Mouse (Mus musculus) frontal cortex, adult 2 months (tissue): ENCODE measurements at regions not wholly inside any gene's neighbourhood (a gene's known extent, or its start where the extent isn't known, plus 50 kb on each side); places are given as distances from the start of the nearest gene placed in this dataset.

ENCODE experiments used
- DNase-seq, 2 experiments: peaks; one replicate each; pipeline ENCODE4 v3.0.0; 2022; ENCODE audit warnings: low spot score in 1 of 2; ENCODE audit errors: extremely low spot score in 1 of 2

DNA sequence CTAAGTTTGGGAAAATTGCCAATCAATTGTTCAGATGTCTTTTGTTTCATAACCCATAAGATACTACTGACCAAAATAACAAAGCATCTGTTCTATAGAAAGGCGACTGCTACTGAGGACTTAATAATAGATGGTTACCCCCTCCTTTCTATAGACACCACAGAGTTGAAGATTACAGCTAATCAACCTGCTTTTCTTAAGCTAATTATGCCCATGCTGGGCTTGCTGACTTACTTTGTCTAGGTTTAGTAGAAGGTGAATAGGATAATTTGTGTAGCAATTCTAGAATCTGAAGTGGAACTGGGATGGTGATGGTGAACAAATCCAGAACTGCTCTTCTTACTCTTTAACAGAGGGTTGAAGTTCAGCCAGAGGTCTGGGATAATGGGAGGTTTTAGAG lies 53.8 kb upstream of the Tbx18 start:
- DNase-seq: no peak

DNA sequence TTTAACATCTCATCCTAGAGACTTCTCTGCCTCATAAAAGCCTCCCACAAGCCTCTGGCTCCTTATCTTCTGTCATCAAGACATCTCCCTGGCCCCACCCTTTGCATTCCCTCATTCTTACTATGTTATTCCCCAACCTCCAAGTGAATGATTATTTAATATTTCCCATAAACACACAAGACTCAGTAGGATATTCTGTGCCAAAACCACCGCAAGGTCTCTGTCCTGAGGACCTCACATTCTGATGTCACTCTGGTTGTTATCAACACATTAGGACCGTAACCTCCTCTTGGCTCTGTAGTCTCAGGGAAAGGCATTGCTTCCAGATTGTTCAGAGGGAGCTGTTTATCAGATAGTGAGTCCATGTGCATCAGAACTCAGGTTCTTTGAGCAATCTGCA lies 80.7 kb upstream of the Tbx18 start:
- no peak for DNase-seq

DNA sequence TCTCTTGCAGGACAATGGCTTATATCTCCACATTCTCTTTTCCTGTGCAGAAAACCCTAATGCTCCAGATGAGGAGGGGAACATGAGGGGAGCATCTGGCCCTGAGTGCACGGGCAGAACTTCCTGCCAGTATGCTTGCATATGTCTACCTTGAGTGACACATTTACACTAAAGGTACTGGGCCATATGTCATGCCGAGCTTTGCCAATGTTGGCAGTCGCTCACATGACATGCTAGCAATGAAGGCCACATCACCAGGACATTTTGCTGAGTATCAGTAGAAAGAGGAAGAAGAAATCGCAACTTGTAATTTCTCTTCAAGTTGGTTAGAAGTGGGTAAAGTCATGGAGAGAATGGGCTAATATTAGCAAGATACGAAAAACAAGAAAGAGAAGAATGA lies 91.2 kb upstream of the Tbx18 start:
- no peak for DNase-seq

DNA sequence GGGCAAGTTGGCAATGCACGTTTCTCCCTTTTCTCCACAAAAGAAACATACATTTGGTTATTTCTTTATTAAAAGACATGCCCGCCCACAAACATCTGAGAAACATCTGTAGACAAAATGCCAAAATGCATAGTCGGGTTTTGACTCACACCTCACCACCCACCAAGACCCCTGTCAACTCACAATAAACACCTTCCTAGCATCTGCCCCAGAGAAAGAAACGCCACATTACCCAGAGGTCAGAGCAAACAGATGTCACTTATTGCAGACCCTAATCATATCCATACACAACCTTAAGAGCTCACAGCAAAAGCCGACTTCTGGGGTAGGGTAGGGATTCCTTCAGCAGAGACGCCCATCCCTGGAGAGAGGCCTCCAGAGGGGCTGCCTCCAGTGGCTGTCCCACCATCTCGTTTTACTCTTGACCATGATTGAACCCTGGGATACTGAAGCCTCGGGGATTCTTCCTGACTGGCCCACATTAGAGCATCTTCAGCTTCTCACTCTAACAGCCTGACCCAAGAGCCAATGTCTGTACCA lies 93.7 kb upstream of the Tbx18 start:
- no peak for DNase-seq

DNA sequence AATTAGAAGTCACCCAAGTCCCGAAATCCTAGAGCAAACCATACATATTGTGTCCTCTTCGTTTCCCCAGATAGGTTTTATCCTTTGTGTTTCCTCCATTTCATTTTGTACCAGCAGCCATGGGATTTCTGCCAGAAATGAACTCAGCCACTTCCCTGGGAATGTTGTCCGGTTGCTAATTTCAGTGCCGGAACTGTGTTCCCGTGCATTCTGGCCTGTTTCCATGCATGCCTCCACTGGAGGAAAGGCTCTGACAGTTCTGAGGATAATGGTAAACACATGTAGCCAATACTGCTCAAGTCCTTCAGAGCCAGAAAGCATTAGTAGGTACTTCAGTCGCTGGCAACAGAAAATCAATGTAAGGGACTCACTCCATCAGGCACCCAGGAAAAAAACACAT lies 112.8 kb upstream of the Tbx18 start:
- DNase-seq: peak in 1 of 2 experiments; percentile 4

DNA sequence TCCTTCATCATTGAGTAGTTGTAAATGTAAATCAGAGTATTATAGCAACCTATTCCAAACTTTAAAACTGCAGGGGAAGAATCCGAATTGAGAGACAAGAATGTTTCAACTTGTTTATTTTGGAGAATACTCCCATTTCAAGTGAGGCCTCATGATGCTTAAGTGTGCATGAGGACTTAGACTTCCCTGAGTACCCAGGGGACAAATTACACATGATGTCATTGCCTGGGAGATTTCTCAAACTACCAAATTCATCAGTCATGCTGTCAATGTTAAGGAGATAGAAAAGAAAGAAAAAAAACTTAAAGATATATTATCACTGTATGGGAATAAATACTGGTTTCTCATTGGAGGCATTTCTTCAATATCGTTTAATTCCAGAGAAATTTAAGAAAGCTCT lies 113.4 kb upstream of the Tbx18 start:
- no peak for DNase-seq

DNA sequence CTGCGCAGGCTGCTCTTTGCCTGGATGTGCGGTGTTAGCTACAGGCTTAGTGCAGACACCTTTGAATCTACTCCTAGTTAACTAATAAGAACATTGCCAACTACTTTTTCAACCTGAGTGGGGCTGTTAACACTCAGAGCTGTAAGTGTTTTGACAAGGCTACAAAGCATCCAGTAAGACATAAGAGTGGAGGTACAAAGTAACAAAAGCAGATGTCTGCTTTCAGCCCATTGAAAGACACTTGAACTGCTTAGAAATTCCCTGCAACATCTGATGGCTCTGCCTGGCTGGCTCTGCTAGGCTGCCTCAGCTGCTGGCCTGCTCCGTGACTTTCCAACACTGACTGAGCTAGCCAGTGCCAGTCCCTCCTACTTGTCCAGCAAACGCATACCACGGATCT lies 117.8 kb upstream of the Tbx18 start:
- no peak for DNase-seq

DNA sequence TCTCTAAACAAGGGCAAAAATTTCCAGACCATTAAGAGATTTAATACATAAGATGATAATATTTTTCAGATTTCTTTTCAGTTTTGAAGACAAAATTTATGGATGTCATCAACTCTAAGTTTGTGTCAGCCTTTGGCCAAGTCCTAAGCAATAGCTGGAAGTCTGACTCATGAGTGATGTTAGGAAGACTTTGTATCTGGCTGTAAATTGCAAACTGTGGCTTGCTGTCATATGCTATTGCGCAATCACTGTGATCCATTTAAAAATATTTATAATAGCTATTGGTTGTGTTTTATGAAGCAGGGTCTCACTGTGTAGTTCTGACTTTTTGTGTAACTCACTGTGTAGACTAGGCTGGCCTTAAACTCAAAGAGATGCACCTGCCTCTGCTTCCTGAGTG lies 119.1 kb upstream of the Tbx18 start:
- no peak for DNase-seq

DNA sequence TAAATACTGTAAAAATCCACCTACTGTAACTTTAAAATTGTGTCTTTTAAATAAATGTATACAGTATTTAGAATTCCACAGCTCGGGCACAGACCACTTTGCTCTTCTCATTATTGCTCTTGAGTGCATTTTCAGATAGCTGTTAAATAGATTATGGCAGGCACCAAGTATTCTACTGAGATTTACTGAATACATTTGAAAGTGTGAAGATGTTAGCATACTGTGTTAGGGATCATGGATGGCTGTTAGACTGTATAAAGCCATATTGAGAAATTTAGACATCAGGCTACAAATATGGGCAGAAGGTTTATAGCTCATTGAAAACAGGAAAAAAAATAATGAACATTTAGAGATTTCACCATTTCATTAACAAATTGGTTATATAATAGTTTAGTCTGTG lies 130.5 kb upstream of the Tbx18 start:
- no peak for DNase-seq

DNA sequence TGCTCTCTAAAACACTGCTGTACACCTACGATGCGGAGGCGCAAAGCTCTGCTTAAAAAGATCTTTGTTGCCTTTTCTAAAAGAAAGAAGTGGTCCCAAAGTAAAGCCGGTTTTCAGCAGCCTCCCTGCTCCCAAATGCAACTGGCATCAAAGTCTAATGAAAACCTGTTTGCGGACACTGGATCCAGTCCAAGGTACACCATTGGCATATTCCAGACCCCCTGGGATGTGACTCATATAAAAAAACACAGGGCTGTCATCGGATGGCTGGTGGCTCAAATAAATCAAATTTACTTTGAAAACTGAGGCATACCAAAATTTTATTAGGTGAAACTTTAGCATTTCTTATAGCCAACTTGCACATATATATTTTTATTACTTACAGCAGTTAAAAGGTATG lies 134.2 kb upstream of the Tbx18 start:
- no peak for DNase-seq

DNA sequence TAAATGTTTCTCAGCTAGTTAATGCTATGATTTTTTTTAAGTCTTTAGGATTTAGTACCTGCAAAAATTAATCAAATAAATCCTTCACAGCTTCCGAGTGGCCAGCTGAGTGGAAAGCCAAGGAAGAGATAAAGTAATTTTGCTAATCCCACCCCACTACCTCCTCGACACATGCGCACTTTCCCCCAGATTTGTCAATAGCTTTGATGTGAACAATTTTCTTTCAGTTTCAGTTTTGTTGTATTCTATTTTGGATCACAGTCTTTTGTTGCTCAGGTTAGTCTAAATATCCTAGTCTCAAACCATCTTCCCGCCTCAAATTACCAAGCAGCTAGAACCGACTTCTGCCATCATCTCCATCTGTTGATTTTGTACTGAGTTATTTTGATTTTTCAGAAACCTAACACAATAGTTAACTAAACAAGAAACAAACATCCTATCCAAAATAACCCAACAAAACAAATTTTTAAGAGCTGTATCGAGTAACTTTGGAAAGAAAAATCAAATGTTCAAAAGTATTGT lies 141.4 kb upstream of the Tbx18 start:
- DNase-seq: no peak

DNA sequence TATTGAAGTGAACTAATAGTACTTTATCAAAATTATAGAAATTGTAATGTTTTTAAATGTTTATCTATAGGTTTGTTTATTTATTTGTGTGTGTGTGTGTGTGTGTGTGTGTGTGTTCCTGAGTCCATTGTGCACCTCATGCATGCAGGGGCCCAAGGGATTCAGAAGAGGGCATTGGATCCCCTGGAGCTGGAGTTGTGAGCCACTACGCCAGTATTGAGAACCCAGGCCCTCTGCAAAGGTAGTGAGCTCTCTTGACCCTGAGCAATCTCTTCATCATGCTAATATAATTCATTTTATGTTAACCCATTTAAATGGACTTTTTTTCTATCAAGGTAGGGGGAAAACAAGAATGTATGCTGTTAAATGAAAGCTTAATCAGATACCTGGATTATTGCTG lies 151.5 kb upstream of the Tbx18 start:
- DNase-seq: no peak

DNA sequence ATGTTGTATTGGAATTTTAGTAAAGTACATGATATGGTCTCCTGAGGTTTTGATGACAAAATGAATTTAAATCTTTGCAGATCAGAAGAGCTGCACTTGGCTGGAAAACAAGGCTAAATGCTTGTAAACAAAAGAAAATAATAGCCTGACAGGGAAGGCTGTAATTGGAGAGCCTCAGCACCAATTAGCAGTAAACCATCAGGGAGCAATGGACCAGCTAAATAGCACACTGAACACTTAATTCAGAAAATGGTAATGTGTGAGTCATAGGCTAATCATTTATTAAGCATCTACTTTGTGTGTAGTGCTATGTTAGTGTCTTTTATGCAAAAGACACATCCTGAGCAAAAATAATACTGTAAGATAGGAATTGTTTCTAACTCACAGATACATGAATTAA lies 152.0 kb upstream of the Tbx18 start:
- DNase-seq: no peak

DNA sequence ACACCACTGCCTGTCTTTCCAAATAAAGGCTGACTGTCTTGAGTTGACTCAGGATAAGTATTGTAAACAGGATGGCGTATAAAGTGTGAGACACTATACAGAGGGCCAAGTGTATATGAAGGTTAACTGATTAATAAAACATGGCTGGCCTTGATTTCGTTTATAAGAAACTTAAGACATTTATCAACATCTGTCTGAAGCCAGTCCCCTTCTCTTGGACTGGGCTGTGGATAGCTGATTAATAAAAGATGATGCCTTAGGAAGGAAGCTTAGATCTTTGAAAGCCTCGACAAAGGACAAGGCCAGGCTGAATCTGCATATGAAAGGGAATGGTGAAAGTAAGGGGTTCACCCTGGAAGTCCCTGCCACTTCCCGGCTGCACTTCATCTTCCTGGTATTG lies 163.0 kb upstream of the Tbx18 start:
- no peak for DNase-seq

DNA sequence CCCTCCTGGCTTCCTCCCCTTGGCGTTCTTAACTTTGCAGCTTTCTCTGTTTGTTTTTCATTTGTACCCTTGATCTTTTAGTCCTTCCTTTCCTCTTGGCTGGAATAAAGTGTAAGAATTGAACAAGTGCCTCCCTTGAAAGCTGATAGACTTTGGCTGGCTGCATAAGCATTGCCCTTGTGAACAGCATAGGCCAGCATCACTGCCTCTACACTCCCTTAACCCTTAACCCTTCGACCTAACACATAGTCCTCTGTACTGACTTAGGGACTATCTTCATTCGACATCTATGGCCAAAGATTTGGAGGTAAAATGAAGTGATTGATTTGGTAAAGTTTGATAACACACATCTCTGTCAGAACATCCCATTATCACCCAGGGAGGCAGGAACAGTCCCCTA lies 163.5 kb upstream of the Tbx18 start:
- no peak for DNase-seq

DNA sequence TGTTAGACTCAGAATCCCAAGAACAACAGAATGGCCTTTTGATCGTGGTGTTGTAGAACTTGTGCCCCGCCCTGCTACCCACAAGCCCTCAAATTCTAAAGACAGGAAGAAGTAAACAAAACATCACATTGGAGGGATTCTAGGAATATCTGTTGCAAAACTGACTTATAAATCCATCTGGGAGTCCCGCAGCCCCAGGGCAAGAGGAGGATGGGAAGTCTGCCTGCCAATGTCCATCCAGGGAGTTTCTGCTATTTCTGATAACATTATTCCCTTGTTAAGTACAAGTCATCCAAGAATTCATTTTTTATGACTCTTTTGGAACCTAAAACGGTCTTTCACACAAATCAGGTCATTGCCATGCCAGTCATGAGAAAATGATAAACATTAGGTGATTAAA lies 164.5 kb upstream of the Tbx18 start:
- DNase-seq: no peak

DNA sequence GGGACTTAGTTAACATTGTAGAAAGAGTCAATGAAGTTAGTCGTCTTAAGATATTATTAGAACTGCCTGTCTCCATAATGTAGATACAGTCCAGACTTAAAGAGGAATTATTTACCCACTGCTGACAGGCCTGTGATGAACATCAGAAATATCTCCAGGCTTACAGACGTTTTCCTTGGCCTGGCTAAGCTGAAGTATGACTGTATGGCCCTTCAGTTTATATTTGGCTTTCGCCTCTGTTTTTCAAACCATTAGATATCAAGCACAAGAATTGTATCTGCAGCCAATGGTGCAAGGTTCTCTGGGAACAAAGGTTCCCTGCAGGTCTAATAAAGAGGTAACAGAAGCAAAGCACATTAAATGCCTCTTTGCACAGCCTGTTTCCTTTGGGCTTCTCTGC lies 166.3 kb upstream of the Tbx18 start:
- DNase-seq: no peak

DNA sequence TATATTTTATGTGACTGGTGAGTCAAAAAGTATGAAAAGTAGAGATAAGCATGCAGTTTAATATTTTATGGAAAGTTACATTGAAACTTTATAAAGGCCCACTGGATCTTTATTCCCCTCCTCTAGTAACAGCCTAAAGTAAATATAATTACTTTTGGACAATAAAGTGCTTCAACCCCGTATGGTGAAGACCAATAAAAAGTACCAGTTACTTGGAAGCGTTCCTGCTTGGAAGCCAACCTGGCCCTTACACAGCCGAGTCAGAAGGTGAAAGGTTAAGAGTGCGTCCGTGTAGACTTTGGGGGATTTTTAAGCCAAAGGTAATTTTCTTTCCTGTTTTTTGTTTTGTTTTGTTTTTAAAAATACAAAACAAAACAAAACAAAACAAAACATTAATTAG lies 168.3 kb upstream of the Tbx18 start:
- no peak for DNase-seq

DNA sequence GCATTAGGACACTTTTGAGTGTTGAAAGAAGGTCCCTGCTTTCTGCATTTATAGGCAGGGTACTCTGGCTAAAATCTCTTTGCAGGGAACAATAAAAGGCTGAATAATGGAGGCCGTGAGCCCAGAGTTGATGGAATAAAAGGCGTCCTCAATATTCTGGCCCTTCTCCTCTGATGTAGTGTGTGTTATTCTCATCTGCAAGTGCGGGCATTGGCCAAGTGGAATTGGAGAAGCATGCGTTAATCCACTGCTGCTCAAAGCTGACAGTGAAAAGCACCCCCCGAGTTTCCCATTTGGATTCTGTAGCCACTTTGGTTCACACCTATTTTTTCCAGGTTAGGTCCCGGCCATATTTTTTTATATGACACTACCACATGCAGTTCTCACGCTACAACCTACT lies 168.7 kb upstream of the Tbx18 start:
- no peak for DNase-seq

DNA sequence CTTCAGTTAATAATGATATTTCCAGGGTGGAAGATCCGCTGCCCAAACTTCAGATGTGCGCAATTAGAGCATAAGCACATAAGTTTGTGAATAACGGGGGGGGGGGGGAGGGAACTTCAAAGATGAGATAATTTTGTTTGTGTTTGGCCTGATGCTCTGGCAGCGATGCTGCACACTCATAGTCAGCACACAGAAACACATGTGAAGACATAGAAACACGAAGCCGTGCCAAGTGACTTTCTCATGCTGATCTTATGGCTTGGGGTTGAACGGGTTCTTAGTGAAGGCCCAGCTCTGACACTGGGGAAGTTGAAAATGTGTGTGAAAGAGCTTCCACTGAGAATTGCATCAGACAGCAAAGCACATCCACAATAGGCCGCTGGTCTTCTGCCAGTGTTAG lies 190.2 kb upstream of the Tbx18 start:
- DNase-seq: no peak

DNA sequence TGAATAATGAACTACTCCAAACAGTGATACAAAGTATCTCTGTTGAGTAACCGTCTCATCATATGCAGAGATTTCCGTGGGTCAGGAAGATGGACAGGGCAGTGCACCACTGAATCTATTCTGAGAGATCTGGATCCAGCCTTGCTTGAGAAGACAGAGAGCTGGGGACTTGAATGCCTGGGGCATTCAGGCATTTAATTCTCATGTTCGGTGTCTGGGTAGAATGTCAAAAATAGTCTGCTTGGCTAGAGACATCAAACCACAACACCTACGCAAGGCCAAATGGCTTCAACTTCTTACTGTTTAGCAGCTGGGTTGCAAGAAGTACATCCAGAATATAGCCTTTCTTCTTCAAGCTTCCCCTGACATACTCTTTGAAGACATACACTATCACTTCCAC lies 194.1 kb upstream of the Tbx18 start:
- no peak for DNase-seq

DNA sequence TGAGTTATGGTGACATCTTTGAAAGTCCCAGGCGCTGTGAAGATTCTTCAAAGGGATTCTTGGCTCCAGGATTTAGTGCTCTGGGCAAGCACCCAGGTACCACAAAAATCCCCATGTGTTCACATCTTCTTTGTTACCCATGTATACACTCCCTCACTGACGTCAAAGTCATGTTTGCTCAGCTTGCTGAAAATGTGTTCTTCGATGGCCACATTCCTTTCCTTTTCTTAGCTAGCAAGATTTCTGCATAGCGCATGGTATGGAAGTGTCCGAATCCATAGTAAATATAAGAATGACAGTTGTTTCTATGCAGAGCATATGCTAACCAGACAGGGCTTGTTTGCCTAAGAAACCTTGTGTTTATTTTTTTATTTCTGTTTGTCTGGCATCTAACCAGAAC lies 202.2 kb upstream of the Tbx18 start:
- DNase-seq: no peak

DNA sequence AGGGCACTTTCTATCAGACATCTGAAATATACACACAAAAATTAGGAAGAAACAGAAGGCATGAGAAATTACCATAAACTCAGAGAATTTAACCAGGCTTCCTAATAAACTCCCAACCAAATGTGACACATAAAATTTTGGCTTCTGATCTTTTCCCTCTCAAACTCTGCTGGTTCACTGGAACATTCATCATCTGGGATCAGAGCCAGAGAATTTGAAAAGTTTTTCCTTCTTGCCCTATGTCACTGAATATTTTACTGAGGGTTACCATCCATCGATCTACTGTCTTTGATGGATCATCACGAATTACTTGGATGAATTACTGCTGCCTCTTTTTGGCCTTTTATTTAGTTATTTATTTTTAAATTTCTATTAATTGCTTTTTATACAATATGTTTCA lies 221.4 kb upstream of the Tbx18 start:
- DNase-seq: no peak
